In genomic region chr15:79728731-79729388, GRCm38 (mm10) we compare ENCODE assay signal across 13 mouse cellular contexts. TPM values are rescaled to one million over a fixed set of nuclear protein-coding genes. Genes with fewer than 3 reads are reported as not detected.
DNase-seq lines count a peak whose midpoint lies in the region; ATAC-seq and TF ChIP-seq lines count a peak whose summit lies in the region.
"Had no signal": no experiment of that assay in that cellular context is flagged by ENCODE, and none has a peak within 500 bp of the region (broad histone marks: within the 10 kb centered on the region; RNA-seq: fewer than 3 reads in every experiment).

No protein-coding gene starts in this region.

- H3K9ac ChIP-seq in hindbrain, embryonic 15.5 days, result no peak overlapping the region
- no peak overlapping the region for H3K9ac ChIP-seq in hindbrain, embryonic 12.5 days
- no peak overlapping the region for H3K9ac ChIP-seq in stomach, embryonic 15.5 days
- H3K9ac ChIP-seq in stomach, postnatal 0 days (ENCODE audit: low read length), result no peak overlapping the region
- H3K9ac ChIP-seq: heart, embryonic 15.5 days; liver, embryonic 13.5 days had no signal

- TF ChIP-seq POLR2A in olfactory bulb, adult 2 months (IDR thresholded peaks at IDR 0.05; ENCODE audit: insufficient read depth, low read depth, low read length), result no peak

- 93% methylated on average over 10 of the region's 10 CpGs for WGBS in hindbrain, embryonic 15.5 days
- 90% methylated on average over 10 of the region's 10 CpGs for WGBS in hindbrain, embryonic 12.5 days
- WGBS in stomach, embryonic 15.5 days, result 68% methylated on average over 10 of the region's 10 CpGs
- 67% methylated on average over 10 of the region's 10 CpGs for WGBS in stomach, postnatal 0 days
- WGBS in olfactory bulb, adult 2 months, result 87% methylated on average over 10 of the region's 10 CpGs

- no peak overlapping the region for H3K4me3 ChIP-seq in hindbrain, embryonic 15.5 days
- no peak overlapping the region for H3K4me3 ChIP-seq in hindbrain, embryonic 12.5 days
- H3K4me3 ChIP-seq in stomach, embryonic 15.5 days (replicated peaks), result no peak overlapping the region
- no peak overlapping the region for H3K4me3 ChIP-seq in stomach, postnatal 0 days (ENCODE audit: low read depth, low read length)
- no peak overlapping the region for H3K4me3 ChIP-seq in olfactory bulb, adult 2 months (ENCODE audit: insufficient read depth, low read depth, low read length)
- H3K4me3 ChIP-seq: heart, embryonic 15.5 days; liver, embryonic 13.5 days; megakaryocyte, embryonic 14.5 days; neural tube, embryonic 13.5 days had no signal

- H3K9me3 ChIP-seq in hindbrain, embryonic 15.5 days, result no peaks in the 10 kb centered on the region
- no peaks in the 10 kb centered on the region for H3K9me3 ChIP-seq in hindbrain, embryonic 12.5 days (replicated peaks)
- H3K9me3 ChIP-seq in stomach, embryonic 15.5 days, result no peaks in the 10 kb centered on the region
- H3K9me3 ChIP-seq in stomach, postnatal 0 days (ENCODE audit: control insufficient read depth, low read length), result no peaks in the 10 kb centered on the region
- H3K9me3 ChIP-seq: heart, embryonic 15.5 days; liver, embryonic 13.5 days; megakaryocyte, embryonic 14.5 days; neural tube, embryonic 13.5 days had no signal

- peaks cover 78% of the 10 kb centered on the region for H3K36me3 ChIP-seq in hindbrain, embryonic 15.5 days
- peaks cover 90% of the 10 kb centered on the region for H3K36me3 ChIP-seq in hindbrain, embryonic 12.5 days
- peaks cover 62% of the 10 kb centered on the region for H3K36me3 ChIP-seq in stomach, embryonic 15.5 days
- peaks cover 54% of the 10 kb centered on the region for H3K36me3 ChIP-seq in stomach, postnatal 0 days (ENCODE audit: control insufficient read depth, insufficient read depth, low read length)

- no peak overlapping the region for H3K4me2 ChIP-seq in hindbrain, embryonic 15.5 days
- H3K4me2 ChIP-seq in hindbrain, embryonic 12.5 days (replicated peaks), result no peak overlapping the region
- H3K4me2 ChIP-seq in stomach, embryonic 15.5 days, result no peak overlapping the region
- H3K4me2 ChIP-seq in stomach, postnatal 0 days (replicated peaks; ENCODE audit: low read depth), result no peak overlapping the region
- H3K4me2 ChIP-seq: heart, embryonic 15.5 days; liver, embryonic 13.5 days; neural tube, embryonic 13.5 days had no signal

- ATAC-seq in hindbrain, embryonic 15.5 days (ENCODE audit: low FRiP score, low read depth), result no peak
- no peak for ATAC-seq in hindbrain, embryonic 12.5 days (ENCODE audit: low FRiP score)
- 0 out of 2 replicates have a peak, but pooled peaks have one; percentile 25 for ATAC-seq in stomach, embryonic 15.5 days (ENCODE audit: insufficient read depth, low FRiP score, low read depth)
- no peak for ATAC-seq in stomach, postnatal 0 days (ENCODE audit: low FRiP score, low TSS enrichment)
- ATAC-seq: lung, postnatal 0 days had no signal

- no peak for TF ChIP-seq CTCF in stomach, postnatal 0 days (IDR thresholded peaks at IDR 0.05; ENCODE audit: low read depth)
- no peak for TF ChIP-seq CTCF in olfactory bulb, adult 2 months (IDR thresholded peaks at IDR 0.05; ENCODE audit: insufficient read depth, low read depth, low read length)

- no peaks in the 10 kb centered on the region for H3K27me3 ChIP-seq in hindbrain, embryonic 15.5 days
- no peaks in the 10 kb centered on the region for H3K27me3 ChIP-seq in hindbrain, embryonic 12.5 days
- no peaks in the 10 kb centered on the region for H3K27me3 ChIP-seq in stomach, embryonic 15.5 days (replicated peaks)
- no peaks in the 10 kb centered on the region for H3K27me3 ChIP-seq in stomach, postnatal 0 days (ENCODE audit: control insufficient read depth, insufficient read depth, low read length)
- H3K27me3 ChIP-seq: heart, embryonic 15.5 days; liver, embryonic 13.5 days; neural tube, embryonic 13.5 days had no signal

- TF ChIP-seq EP300 in stomach, postnatal 0 days (optimal IDR thresholded peaks at IDR 0.05), result no peak

- no peak for DNase-seq in stomach, postnatal 0 days (ENCODE audit: low spot score)
- DNase-seq in T-cell, adult 2 months (ENCODE audit: low spot score), result peak; percentile 67
- DNase-seq in kidney, adult 18-20 months, result no peak
- DNase-seq: kidney, postnatal 14 days; liver, embryonic 13.5 days had no signal

- H3K27ac ChIP-seq in hindbrain, embryonic 15.5 days (replicated peaks), result 0 out of 2 replicates have a peak overlapping the region, but pooled peaks have one; percentile 30
- no peak overlapping the region for H3K27ac ChIP-seq in hindbrain, embryonic 12.5 days
- H3K27ac ChIP-seq in stomach, embryonic 15.5 days, result no peak overlapping the region
- no peak overlapping the region for H3K27ac ChIP-seq in stomach, postnatal 0 days (replicated peaks)
- H3K27ac ChIP-seq in olfactory bulb, adult 2 months (ENCODE audit: insufficient read depth, low read depth, low read length), result peak overlapping the region; percentile 79
- H3K27ac ChIP-seq: heart, embryonic 15.5 days; liver, embryonic 13.5 days had no signal

- peaks cover 3% of the 10 kb centered on the region; the same call in 1 of the 2 replicates for H3K4me1 ChIP-seq in hindbrain, embryonic 15.5 days (replicated peaks)
- no peaks in the 10 kb centered on the region; the same call in 1 of the 2 replicates for H3K4me1 ChIP-seq in hindbrain, embryonic 12.5 days
- no peaks in the 10 kb centered on the region for H3K4me1 ChIP-seq in stomach, embryonic 15.5 days
- no peaks in the 10 kb centered on the region for H3K4me1 ChIP-seq in stomach, postnatal 0 days (replicated peaks; ENCODE audit: control insufficient read depth, insufficient read depth)
- H3K4me1 ChIP-seq in olfactory bulb, adult 2 months (ENCODE audit: control insufficient read depth, insufficient read depth, low read length), result peaks cover 61% of the 10 kb centered on the region
- H3K4me1 ChIP-seq: neural tube, embryonic 13.5 days had no signal

RNA-seq across cellular contexts. Expression of gene Sun2, which starts 13.5 kb away (rescaled TPM):
- 6.4 and 7.2 TPM in 2 replicates for polyA plus RNA-seq in hindbrain, embryonic 15.5 days (2015; fragmentation: Nextera tagmentation; extraction: Ambion mirVana)
- polyA plus RNA-seq in hindbrain, embryonic 12.5 days (2016; fragmentation: Nextera tagmentation; extraction: Ambion mirVana), result 8.0 and 8.2 TPM in 2 replicates
- polyA plus RNA-seq in stomach, embryonic 15.5 days (2015; fragmentation: Nextera tagmentation; extraction: Ambion mirVana), result 4.9 and 5.1 TPM in 2 replicates
- 2.2 TPM in 2 replicates for polyA plus RNA-seq in stomach, postnatal 0 days (2015; fragmentation: Nextera tagmentation; extraction: Ambion mirVana)
- 247 TPM in 1 of 2 replicates, not detected in the other for polyA plus RNA-seq in olfactory bulb, adult 2 months (2012; ENCODE audit: insufficient read depth, insufficient read length, low replicate concordance, missing spikeins)

RNA-seq across cellular contexts. Expression of gene Gtpbp1, which starts 38.2 kb away (rescaled TPM):
- 49.4 and 50.1 TPM in 2 replicates for polyA plus RNA-seq in hindbrain, embryonic 15.5 days (2015; fragmentation: Nextera tagmentation; extraction: Ambion mirVana)
- polyA plus RNA-seq in hindbrain, embryonic 12.5 days (2016; fragmentation: Nextera tagmentation; extraction: Ambion mirVana), result 41.4 and 45.5 TPM in 2 replicates
- polyA plus RNA-seq in stomach, embryonic 15.5 days (2015; fragmentation: Nextera tagmentation; extraction: Ambion mirVana), result 28.2 and 29.3 TPM in 2 replicates
- 13.3 and 17.1 TPM in 2 replicates for polyA plus RNA-seq in stomach, postnatal 0 days (2015; fragmentation: Nextera tagmentation; extraction: Ambion mirVana)
- polyA plus RNA-seq in olfactory bulb, adult 2 months (2012; ENCODE audit: insufficient read depth, insufficient read length, low replicate concordance, missing spikeins), result not detected in 2 replicates

RNA-seq across cellular contexts. Expression of gene Josd1, which starts 41.1 kb away (rescaled TPM):
- polyA plus RNA-seq in hindbrain, embryonic 15.5 days (2015; fragmentation: Nextera tagmentation; extraction: Ambion mirVana), result 23.2 and 24.5 TPM in 2 replicates
- polyA plus RNA-seq in hindbrain, embryonic 12.5 days (2016; fragmentation: Nextera tagmentation; extraction: Ambion mirVana), result 29.0 and 29.7 TPM in 2 replicates
- polyA plus RNA-seq in stomach, embryonic 15.5 days (2015; fragmentation: Nextera tagmentation; extraction: Ambion mirVana), result 21.2 and 22.0 TPM in 2 replicates
- 11.7 and 13.4 TPM in 2 replicates for polyA plus RNA-seq in stomach, postnatal 0 days (2015; fragmentation: Nextera tagmentation; extraction: Ambion mirVana)
- not detected in 2 replicates for polyA plus RNA-seq in olfactory bulb, adult 2 months (2012; ENCODE audit: insufficient read depth, insufficient read length, low replicate concordance, missing spikeins)

RNA-seq across cellular contexts. Expression of gene Dnal4, which starts 48.8 kb away (rescaled TPM):
- polyA plus RNA-seq in hindbrain, embryonic 15.5 days (2015; fragmentation: Nextera tagmentation; extraction: Ambion mirVana), result 68.7 and 69.6 TPM in 2 replicates
- 76.8 and 78.1 TPM in 2 replicates for polyA plus RNA-seq in hindbrain, embryonic 12.5 days (2016; fragmentation: Nextera tagmentation; extraction: Ambion mirVana)
- 44.4 and 50.4 TPM in 2 replicates for polyA plus RNA-seq in stomach, embryonic 15.5 days (2015; fragmentation: Nextera tagmentation; extraction: Ambion mirVana)
- polyA plus RNA-seq in stomach, postnatal 0 days (2015; fragmentation: Nextera tagmentation; extraction: Ambion mirVana), result 30.5 and 31.4 TPM in 2 replicates
- polyA plus RNA-seq in olfactory bulb, adult 2 months (2012; ENCODE audit: insufficient read depth, insufficient read length, low replicate concordance, missing spikeins), result not detected in 2 replicates

RNA-seq across cellular contexts. Expression of gene Tomm22, which starts 58.2 kb away (rescaled TPM):
- polyA plus RNA-seq in hindbrain, embryonic 15.5 days (2015; fragmentation: Nextera tagmentation; extraction: Ambion mirVana), result 224 and 236 TPM in 2 replicates
- polyA plus RNA-seq in hindbrain, embryonic 12.5 days (2016; fragmentation: Nextera tagmentation; extraction: Ambion mirVana), result 239 and 249 TPM in 2 replicates
- polyA plus RNA-seq in stomach, embryonic 15.5 days (2015; fragmentation: Nextera tagmentation; extraction: Ambion mirVana), result 227 and 254 TPM in 2 replicates
- 186 and 196 TPM in 2 replicates for polyA plus RNA-seq in stomach, postnatal 0 days (2015; fragmentation: Nextera tagmentation; extraction: Ambion mirVana)
- polyA plus RNA-seq in olfactory bulb, adult 2 months (2012; ENCODE audit: insufficient read depth, insufficient read length, low replicate concordance, missing spikeins), result not detected in 2 replicates

Comparison
In these comparisons a context has a peak if more than half of its experiments do, and no peak if none do; other contexts are left out.
1. H3K27ac ChIP-seq: peak in hindbrain, embryonic 15.5 days (single experiment) and olfactory bulb, adult 2 months (single experiment); none in hindbrain, embryonic 12.5 days (single experiment), stomach, embryonic 15.5 days (single experiment) and stomach, postnatal 0 days (single experiment).
2. RNA of gene Josd1, which starts 41.1 kb away (polyA plus RNA-seq): 29.0 to 29.7 TPM in hindbrain, embryonic 12.5 days, 23.2 to 24.5 TPM in hindbrain, embryonic 15.5 days, 21.2 to 22.0 TPM in stomach, embryonic 15.5 days and 11.7 to 13.4 TPM in stomach, postnatal 0 days; not detected in olfactory bulb, adult 2 months; every median in the first group is over 10 times any median in the second.